Mouse (Mus musculus) left cerebral cortex, postnatal 4 days (tissue): ENCODE data around the gene Lenep. TPM values are rescaled to one million over a fixed set of nuclear protein-coding genes. Genes with fewer than 3 reads are reported as not detected.
A peak's percentile ranks its signal among the peaks of the same experiment; 100 is the strongest.

Experiments
- DNase-seq: peaks from one replicate; pipeline ENCODE4 v3.0.0-alpha.2; 2022
- intact Hi-C: fragments of 180-260 bp; cut with DNase I; formaldehyde crosslinking; loops from one replicate; pipeline ENCODE4 v1.15.1; 2025
- total RNA-seq, 2 experiments: library from RNA; stranded (reverse); gene quantifications; 2 replicates each; pipeline ENCODE4 v1.2.3; 2021

Gene Lenep
- total RNA-seq, 2 experiments from 2014 or later = 0.54 to 4.5 TPM

GRCm38 (mm10) chr3:89392871-89393311 is 9.7 kb downstream of the Lenep start:
- peak; percentile 21 for DNase-seq
- intact Hi-C loops = no loop called here

- DNase-seq = peak; percentile 35
- intact Hi-C loops = no loop called here
Measured at GRCm38 (mm10) chr3:89391663-89392511, 10.7 kb downstream of the Lenep start.

GRCm38 (mm10) chr3:89390699-89391662 is 11.6 kb downstream of the Lenep start:
- no peak for DNase-seq
- intact Hi-C loops = no loop called here

- intact Hi-C loops = no loop called here
- peak; percentile 29 for DNase-seq
Measured at GRCm38 (mm10) chr3:89390111-89390515, 12.5 kb downstream of the Lenep start.

GRCm38 (mm10) chr3:89388901-89389740 is 13.5 kb downstream of the Lenep start:
- intact Hi-C loops = no loop called here
- DNase-seq = no peak

- intact Hi-C loops = no loop called here
- DNase-seq = peak; percentile 66
Measured at GRCm38 (mm10) chr3:89388134-89388881, 14.3 kb downstream of the Lenep start.

GRCm38 (mm10) chr3:89387632-89388031 is 15.0 kb downstream of the Lenep start:
- DNase-seq = no peak
- intact Hi-C loops = no loop called here

GRCm38 (mm10) chr3:89386438-89387420 is 15.9 kb downstream of the Lenep start:
- intact Hi-C loops = no loop called here
- DNase-seq = no peak

- intact Hi-C loops = no loop called here
- no peak for DNase-seq
Measured at GRCm38 (mm10) chr3:89385451-89385850, 17.1 kb downstream of the Lenep start.

- intact Hi-C loops = no loop called here
- no peak for DNase-seq
Measured at GRCm38 (mm10) chr3:89384331-89385076, 18.1 kb downstream of the Lenep start.

GRCm38 (mm10) chr3:89383651-89384255 is 18.8 kb downstream of the Lenep start:
- no peak for DNase-seq
- intact Hi-C loops = no loop called here

GRCm38 (mm10) chr3:89382950-89383349 is 19.6 kb downstream of the Lenep start:
- no peak for DNase-seq
- intact Hi-C loops = no loop called here

GRCm38 (mm10) chr3:89382033-89382882 is 20.3 kb downstream of the Lenep start:
- no peak for DNase-seq
- intact Hi-C loops = no loop called here

- intact Hi-C loops = no loop called here
- DNase-seq = no peak
Measured at GRCm38 (mm10) chr3:89381233-89381632, 21.4 kb downstream of the Lenep start.

- no peak for DNase-seq
- intact Hi-C loops = no loop called here
Measured at GRCm38 (mm10) chr3:89380711-89381110, 21.9 kb downstream of the Lenep start.

- DNase-seq = no peak
- intact Hi-C loops = no loop called here
Measured at GRCm38 (mm10) chr3:89380291-89380690, 22.3 kb downstream of the Lenep start.
